Mouse (Mus musculus) 416B (cell line): ENCODE results near the gene 2010300C02Rik.

Experiments used
- DNase-seq: peaks from one replicate; pipeline ENCODE4 v3.0.0; 2011; ENCODE audit warnings: low read depth

The 2010300C02Rik gene

GRCm38 (mm10) chr1:37711596-37712356 lies 8.1 kb downstream of the 2010300C02Rik start:
- no peak for DNase-seq

GRCm38 (mm10) chr1:37711082-37711481 lies 8.8 kb downstream of the 2010300C02Rik start:
- no peak for DNase-seq

GRCm38 (mm10) chr1:37709736-37710135 lies 10.1 kb downstream of the 2010300C02Rik start:
- peak; percentile 19 for DNase-seq

GRCm38 (mm10) chr1:37708270-37708955 lies 11.5 kb downstream of the 2010300C02Rik start:
- DNase-seq, result peak; percentile 10

GRCm38 (mm10) chr1:37702326-37702725 lies 17.6 kb downstream of the 2010300C02Rik start:
- no peak for DNase-seq

GRCm38 (mm10) chr1:37698852-37699439 lies 20.9 kb downstream of the 2010300C02Rik start:
- DNase-seq, result no peak

- DNase-seq, result no peak
Measured at GRCm38 (mm10) chr1:37698186-37698839, 21.6 kb downstream of the 2010300C02Rik start.

- DNase-seq, result peak; percentile 93
Measured at GRCm38 (mm10) chr1:37696918-37697317, 23.0 kb downstream of the 2010300C02Rik start.

GRCm38 (mm10) chr1:37695732-37696131 lies 24.2 kb downstream of the 2010300C02Rik start:
- DNase-seq, result no peak

- no peak for DNase-seq
Measured at GRCm38 (mm10) chr1:37694417-37694816, 25.5 kb downstream of the 2010300C02Rik start.

- peak; percentile 20 for DNase-seq
Measured at GRCm38 (mm10) chr1:37691179-37691578, 28.7 kb downstream of the 2010300C02Rik start.

GRCm38 (mm10) chr1:37690665-37691064 lies 29.2 kb downstream of the 2010300C02Rik start:
- peak; percentile 69 for DNase-seq

GRCm38 (mm10) chr1:37689730-37690129 lies 30.2 kb downstream of the 2010300C02Rik start:
- DNase-seq, result no peak

- DNase-seq, result no peak
Measured at GRCm38 (mm10) chr1:37688351-37688750, 31.5 kb downstream of the 2010300C02Rik start.

- no peak for DNase-seq
Measured at GRCm38 (mm10) chr1:37687515-37687914, 32.4 kb downstream of the 2010300C02Rik start.

GRCm38 (mm10) chr1:37686953-37687441 lies 32.9 kb downstream of the 2010300C02Rik start:
- DNase-seq, result no peak

GRCm38 (mm10) chr1:37678327-37679123 lies 41.4 kb downstream of the 2010300C02Rik start:
- peak; percentile 63 for DNase-seq

GRCm38 (mm10) chr1:37676967-37677512 lies 42.8 kb downstream of the 2010300C02Rik start:
- peak; percentile 17 for DNase-seq

GRCm38 (mm10) chr1:37675444-37675843 lies 44.4 kb downstream of the 2010300C02Rik start:
- DNase-seq, result no peak

- no peak for DNase-seq
Measured at GRCm38 (mm10) chr1:37674266-37674665, 45.6 kb downstream of the 2010300C02Rik start.

GRCm38 (mm10) chr1:37671316-37671715 lies 48.6 kb downstream of the 2010300C02Rik start:
- no peak for DNase-seq
